Mouse (Mus musculus) frontal cortex, postnatal 10 days (tissue): Measurements from ENCODE around the gene Sspn.

Experiments
- DNase-seq, 2 experiments: peaks; one replicate each; pipeline ENCODE4 v3.0.0; 2022; ENCODE audit warnings: low spot score in 2 of 2, mixed read lengths in 1 of 2

The Sspn gene

GRCm38 (mm10) chr6:145931341-145931740 is at the start of gene Sspn:
Sspn (plus strand) TSS chr6:145931641.
- no peak for DNase-seq

GRCm38 (mm10) chr6:145883010-145883409 is 48.4 kb upstream of the Sspn start:
- DNase-seq: no peak

DNA sequence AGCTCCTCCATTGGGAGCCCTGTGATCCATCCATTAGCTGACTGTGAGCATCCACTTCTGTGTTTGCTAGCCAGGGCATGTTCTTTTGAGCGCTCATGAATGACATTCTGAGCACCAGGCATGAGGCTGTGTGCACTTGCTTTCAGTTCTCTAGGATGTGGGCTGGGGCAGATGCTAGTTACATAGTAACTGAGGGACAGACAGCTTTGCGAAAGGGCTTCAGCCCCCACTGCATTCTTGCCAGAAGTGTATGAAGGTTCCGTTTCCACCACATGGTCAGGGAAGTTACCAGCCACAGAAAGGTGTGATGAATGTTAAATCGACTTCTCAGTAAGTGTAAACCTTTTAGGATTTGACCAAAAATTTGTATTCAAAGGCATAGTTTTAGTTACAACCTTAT is 47.8 kb upstream of the Sspn start:
- no peak for DNase-seq

- DNase-seq: no peak
Measured at GRCm38 (mm10) chr6:145885069-145885468, 46.4 kb upstream of the Sspn start.

GRCm38 (mm10) chr6:145886277-145886676 is 45.2 kb upstream of the Sspn start:
- no peak for DNase-seq

GRCm38 (mm10) chr6:145887719-145888118 is 43.7 kb upstream of the Sspn start:
- no peak for DNase-seq

DNA sequence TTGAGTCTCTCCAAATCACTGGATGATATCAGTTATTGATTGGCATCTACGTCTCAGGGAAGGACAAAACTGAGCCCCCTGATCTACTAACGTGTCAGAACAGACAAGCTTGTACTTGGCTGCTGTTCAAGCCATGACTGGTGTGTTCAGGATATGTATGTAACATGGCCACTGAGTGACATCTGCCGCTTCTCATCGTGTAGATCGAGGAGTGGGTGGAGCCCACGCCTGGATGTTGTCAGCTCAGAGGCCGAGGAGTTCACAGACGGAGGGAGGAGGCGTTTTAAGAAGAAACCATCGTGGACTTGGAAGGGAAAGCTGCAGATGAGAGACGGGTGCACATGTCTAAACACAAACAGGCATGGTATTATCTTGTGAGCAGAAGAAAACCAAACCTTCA is 39.5 kb upstream of the Sspn start:
- DNase-seq: no peak

DNA sequence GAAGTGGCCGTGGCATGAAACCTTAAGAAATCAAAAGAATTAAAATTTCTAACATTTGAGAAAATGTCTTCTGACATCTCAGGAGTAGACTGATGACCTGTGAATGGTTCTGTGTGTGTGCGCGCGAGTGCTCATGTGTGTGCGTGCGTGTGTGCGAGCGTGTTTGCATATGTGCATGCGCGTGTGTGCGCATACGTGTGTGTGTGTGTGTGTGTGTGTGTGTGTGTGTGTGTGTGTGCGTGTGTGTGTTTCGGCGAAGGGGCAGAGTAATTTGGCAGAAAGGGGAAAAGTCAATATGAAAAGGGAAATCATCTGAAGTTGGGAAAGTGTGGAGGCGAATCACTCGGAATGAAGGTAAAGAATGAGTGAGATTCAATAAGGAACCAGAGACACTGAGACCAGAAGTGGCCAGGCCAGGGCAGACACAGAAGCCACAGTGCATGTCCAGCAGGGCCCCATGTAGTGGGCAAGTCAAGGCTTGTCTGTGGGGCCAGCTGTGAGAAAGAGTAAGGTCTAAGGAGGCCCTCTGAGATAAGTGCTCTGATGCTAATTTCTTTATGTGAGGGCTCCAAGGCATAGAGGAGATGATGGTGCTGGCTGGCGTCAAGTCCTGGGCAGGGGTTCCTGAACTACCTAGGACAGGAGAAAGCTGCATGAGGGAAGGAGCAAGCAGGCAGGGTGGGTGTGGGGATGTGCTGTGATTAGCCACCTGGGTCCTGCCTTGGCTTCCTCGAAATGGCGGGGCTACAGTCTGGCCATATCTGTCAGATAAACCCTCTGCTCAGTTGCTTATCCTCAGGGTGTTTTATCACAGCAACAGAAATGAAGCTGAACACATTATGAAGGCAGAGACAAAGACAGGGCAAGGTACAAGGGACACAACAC is 38.8 kb upstream of the Sspn start:
- DNase-seq: no peak

DNA sequence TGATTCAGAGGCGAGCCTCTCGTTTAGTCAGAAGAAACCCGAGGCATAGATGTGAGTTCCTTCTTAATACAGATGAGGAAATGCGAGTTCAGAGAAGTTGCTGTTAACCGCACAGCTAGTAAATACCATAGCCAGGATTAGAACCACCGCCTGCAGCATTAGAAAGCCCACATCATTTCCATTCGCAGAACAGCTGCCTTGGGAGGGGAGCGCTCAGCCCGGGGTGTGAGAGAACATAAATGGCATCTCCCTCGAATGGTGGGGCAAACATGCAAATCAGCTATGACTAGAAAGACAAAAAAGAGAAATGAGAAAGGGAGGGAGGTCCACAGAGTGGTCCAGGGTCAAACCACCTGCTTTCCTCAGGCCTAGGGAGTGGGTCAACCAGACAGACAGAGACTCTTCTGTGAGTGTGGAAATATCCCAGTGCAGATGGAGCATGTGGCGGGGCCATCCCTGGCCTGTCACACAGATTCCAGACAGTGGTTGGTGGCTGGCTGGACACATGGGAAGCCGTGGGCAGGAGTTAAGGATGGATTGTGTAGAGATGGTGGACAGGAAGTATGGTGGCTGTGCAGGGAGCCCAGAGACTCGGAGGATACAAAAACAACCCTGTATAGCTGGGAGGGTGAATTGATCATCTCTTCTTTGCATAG is 37.9 kb upstream of the Sspn start:
- DNase-seq: no peak

DNA sequence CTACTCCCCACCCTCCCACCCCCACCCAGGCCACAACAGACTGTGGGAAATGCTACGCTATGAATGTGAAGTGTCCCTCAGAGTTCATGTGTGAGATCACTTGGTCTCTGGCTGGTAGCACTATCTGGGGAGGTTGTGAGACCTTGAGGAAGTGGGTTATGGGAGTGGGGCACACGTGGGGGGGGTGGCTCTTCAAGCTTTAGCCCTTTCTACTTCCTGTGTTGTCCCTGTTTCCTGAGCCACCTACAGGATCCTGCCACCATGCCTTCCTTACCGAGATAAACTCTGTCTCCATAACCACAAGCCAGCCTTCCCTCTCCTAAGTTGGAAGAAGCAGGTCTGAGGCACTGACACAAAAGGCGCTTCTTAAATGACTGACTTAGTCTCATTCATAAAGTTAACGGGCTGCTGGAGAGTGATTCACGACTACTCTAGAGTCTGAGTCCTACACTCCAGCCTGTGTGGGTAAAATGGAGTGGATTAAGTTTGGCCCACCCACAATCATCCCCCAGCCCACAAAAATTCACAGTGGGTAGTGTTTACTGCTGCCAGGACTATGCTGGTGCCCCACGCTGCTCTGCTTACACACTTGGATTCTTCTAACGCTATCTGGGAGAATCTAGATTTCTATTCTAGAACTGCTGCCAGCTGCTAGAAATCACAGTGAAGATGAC is 36.6 kb upstream of the Sspn start:
- no peak for DNase-seq

- no peak for DNase-seq
Measured at GRCm38 (mm10) chr6:145904169-145904568, 27.3 kb upstream of the Sspn start.

DNA sequence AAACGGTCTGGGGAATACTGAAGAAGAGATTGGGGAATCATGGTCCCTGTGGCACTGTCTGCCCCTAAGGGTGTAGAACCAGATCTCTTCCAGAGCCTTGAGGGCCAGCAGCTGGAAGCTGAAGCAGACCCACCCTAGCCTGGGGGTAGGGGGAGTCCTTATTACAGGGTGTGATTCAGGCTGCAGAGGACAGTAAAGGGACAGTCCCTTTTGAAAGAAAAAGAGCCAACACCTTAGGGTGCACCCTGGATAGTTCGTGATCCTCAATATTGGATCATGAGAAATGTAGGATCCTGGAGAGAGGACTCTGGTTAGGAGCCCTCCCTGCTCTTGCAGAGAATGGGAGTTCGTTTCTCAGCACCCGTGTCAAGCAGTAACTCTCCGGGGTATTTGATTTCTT is 26.8 kb upstream of the Sspn start:
- no peak for DNase-seq

- DNase-seq: no peak
Measured at GRCm38 (mm10) chr6:145906096-145906890, 25.1 kb upstream of the Sspn start.

- DNase-seq: no peak
Measured at GRCm38 (mm10) chr6:145909943-145910342, 21.5 kb upstream of the Sspn start.

- no peak for DNase-seq
Measured at GRCm38 (mm10) chr6:145910469-145911426, 20.7 kb upstream of the Sspn start.

- DNase-seq: no peak
Measured at GRCm38 (mm10) chr6:145912232-145912631, 19.2 kb upstream of the Sspn start.

DNA sequence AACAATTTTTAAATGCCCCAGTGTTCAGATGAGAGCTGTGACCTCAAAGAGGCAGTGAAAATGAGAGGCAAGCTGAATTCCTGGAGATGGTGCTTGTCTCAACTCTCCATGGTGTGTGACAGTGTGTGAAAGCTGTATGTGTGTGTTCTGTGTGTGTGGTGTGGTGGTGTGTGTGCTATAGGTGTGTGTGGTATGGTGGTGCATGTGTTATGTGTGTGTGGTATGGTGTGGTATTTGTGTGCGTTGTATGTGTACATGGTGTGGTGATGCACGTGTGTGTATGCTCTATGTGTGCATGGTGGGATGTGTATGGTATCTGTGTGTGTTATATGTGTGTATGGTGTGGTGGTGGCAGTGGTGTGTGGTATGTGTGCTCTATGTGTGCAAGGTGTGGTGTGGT is 16.0 kb upstream of the Sspn start:
- no peak for DNase-seq

DNA sequence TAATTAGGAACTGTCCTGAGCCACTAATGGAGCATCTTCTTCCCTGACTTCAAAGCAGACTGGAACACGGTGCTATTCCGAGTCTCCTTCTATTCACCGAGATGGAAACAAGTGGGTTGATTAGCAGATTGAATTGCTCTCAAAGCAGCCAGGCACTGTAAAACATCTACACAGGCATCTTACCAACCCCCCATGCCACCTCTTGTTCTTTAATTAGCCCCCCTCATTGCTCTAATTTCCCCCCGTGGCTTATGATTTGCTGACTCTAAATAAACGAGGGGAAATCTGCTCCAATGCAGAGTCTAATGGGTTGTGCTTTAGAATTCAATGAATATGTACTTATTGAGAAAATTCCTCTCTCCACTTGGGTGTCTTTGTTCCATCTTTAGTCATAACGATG is 15.0 kb upstream of the Sspn start:
- DNase-seq: no peak

- no peak for DNase-seq
Measured at GRCm38 (mm10) chr6:145918236-145918635, 13.2 kb upstream of the Sspn start.

DNA sequence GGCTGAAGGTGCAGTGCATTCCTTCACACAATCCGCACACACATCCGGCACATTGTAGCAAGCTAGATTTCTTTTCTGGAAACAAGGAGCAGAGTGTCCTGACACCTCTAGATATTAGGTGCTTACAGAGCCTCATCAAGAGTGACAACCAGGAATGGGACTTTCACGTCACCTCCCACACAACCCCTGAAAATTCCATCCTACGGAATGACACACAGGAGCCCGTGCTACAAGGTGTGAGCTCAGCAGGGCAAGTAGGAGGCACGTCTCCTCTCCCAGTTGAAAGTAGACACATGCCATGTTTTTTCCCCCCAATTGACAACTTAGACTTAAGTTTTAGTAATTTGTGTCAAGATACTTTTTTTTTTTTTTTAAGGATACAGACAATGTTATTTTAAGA is 7.8 kb upstream of the Sspn start:
- no peak for DNase-seq
